Mouse (Mus musculus): Measurements from ENCODE around the gene Kcnip4.

GRCm38 (mm10) chr5:49065646-49066045, 459.1 kb downstream of the Kcnip4 start:
- TF ChIP-seq CTCF (IDR thresholded peaks at IDR 0.05; ENCODE audit: borderline replicate concordance, control insufficient read depth, extremely low read depth, insufficient read depth, low read length, poor library complexity) (no peak), POLR2A (IDR thresholded peaks at IDR 0.05; ENCODE audit: control insufficient read depth, extremely low read depth, insufficient read depth, low read length, poor library complexity) (no peak)

Measured in thymus, adult 2 months (tissue).